Mouse (Mus musculus) cerebellum, adult 11-12 months (tissue): ENCODE data around the gene Olfr773.
"Not testable (repeated sequence)": the region's sequence is repeated elsewhere in the genome, so short reads cannot be mapped to it uniquely, and the experiment has no call there.

Experiments used
- DNase-seq: peaks from one replicate; pipeline ENCODE4 v3.0.0; 2022

Olfr773 gene

DNA sequence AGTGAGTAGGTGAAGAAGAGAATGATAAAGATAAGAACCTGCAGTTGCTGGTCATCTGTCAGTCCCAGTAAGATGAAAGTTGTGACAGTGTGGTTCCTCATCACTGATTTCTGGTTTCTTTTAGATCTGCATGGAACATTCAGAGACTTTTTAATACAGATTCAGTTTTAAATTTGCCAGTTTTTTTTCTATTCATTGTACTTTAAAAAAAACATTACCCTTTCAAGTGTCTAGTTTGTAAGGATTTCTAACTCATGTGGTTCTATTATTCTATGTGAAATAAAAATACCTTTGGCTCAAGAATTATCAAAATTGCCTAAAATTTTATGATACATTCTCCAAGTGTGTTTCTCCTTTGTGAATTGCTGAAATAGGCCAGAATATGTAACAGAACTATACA, at the start of gene Olfr773:
Olfr773 (minus strand) TSS at position 101 of the 400 bp plus-strand sequence.
- DNase-seq, result not testable (repeated sequence)

DNA sequence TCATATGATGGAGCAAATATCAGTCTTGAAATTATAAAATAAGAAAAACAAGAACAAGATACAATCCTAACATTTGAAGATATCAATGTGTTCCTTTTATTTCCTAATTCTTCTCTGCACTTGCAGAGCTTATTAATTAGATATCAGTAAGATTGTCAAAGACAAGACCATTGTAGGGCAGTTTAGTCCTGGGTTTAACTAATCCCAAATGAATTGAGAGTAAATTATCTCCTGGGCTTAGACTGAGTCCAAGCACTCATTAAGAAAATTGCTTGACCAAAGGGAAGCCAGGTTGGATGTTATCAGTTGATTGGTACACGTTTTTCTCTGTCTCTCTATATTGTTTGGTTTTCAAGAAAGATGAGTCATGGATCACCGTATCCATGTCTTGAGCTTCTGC, 48.7 kb upstream of the Olfr773 start, which contains the start of gene Olfr774:
Olfr774 (plus strand) TSS at position 301 of the 400 bp plus-strand sequence.
- DNase-seq, result no peak

DNA sequence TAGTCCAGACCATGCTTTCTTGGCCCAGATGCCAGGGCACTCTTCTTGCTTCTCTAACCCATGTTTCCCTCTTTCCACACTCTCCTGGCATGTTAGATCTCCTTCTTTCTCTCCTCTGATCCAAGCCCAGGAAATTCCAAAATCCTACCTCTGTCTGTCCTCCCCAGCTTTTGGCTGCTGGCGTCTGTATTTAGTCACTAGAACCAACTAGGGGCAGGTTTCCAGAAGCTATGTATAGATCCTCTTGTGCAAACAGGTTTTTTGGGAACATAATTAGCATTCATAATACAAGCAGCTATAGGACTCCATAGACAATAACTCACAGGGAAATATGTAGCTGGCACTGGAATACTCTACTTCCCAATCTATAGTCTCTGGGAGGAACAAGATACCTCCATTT, 43.5 kb upstream of the Olfr773 start:
- DNase-seq, result no peak

DNA sequence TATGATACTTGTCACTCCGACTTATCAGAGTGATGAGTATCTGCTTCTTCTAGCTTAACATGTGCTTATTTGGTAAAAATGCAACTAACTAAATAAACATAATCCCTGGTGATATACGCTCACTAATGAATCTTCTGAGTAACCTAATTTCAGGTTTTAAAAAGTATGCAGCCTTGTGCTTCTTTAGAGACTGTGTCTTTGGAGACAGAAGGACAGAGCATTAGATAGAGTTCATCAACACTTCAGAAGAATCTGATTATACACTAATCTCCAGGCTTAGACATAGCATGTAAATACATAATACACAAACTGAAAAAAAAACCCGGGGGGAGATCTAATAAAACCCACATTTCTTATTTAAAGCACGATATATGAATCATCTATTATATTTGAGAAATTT, 9.4 kb downstream of the Olfr773 start, which contains the start of gene Olfr772:
Olfr772 (minus strand) TSS at position 101 of the 400 bp plus-strand sequence.
- not testable (repeated sequence) for DNase-seq

DNA sequence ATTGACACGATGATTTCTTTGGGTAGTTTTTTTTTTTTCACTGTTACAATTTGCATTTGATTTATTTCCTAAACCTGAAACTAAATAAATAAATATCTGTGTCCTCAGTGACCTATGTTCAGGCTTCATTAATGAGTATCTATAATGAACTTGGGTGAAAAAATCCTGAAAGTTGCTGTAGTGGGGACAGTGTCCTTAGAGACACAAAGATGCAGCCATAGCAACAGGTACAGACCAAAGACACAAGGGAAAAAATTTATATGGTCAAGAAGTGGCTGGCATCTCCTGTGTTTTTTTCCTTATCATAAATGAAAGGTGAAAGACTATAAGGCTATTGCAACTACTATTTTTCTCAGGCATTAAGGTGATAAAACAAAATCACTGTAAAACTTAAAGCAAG, 22.6 kb downstream of the Olfr773 start, which contains the start of gene Olfr771:
Olfr771 (minus strand) TSS at position 101 of the 400 bp plus-strand sequence.
- DNase-seq, result no peak

DNA sequence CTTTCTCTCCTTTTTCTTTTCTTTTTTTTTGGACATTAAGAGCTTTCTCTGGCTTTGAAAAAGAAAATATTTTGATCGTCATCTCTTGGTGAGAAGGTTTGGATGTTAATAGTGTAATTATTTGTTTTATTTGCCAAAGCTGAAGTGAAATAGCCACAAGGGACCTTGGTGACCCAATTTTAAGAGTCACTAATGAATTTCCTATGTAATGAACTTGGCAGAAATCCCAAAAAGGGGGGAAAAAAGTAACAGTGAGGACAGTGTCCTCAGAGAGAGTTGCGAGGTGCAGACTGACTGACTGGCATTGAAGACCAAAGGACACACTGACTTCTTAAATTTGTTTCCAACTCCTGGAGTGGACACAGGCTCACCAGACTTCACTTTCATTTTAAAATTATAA, 48.3 kb downstream of the Olfr773 start, which contains the start of gene Olfr770:
Olfr770 (minus strand) TSS at position 101 of the 400 bp plus-strand sequence.
- DNase-seq, result no peak
